Mouse (Mus musculus) T-helper 2 cell (primary cell): Measurements from ENCODE around the gene Scaf11.
"Not testable (repeated sequence)": the region's sequence is repeated elsewhere in the genome, so short reads cannot be mapped to it uniquely, and the experiment has no call there.

Experiments
- in situ Hi-C: fragments of 300-600 bp; cut with MboI, MseI; formaldehyde crosslinking; loops from one replicate; pipeline ENCODE4 v1.15.1; 2025; ENCODE audit warnings: high pct_unique_total_duplicates

The Scaf11 gene

DNA sequence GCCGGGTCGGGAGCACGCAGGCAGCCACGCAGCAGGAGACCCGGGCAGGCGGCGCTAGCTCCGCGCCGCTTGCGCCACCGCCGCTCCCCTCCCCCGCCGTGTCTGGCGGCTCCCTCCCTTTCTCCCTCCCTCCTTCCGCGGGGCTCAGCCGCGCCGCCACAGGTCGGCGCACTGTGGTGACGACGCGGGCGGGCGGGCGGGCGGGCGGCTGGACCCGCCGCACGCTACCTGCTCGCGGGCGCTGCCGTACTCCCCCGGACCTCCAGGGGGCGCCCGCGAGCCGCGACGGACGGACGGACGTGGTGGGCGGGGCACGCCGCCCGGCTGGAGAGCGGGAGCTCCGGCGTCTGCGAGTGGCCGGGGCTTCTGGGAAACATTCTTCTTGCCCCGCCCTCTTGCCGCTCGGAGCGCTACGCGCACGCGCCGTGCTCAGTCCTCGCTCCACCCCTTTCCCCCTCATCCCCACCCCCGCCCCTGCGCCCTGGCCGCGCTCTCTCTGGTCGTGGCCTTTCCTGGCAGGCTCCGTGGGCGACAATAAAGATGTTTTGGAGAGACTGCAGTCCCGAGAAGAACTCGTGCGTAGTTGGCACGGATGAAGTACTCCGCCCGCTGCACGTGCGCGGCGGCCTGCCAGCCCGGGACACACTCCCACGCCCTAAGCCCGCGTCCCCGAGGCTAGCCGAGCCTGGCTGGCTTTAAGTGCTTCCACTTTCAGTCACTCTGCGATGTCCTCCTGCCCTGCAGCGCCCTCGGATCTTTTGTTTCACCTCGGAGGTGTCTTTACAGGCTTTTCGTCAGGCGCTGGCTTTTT lies at the start of gene Scaf11:
Scaf11 (minus strand) TSS at position 114 of the 811 bp plus-strand sequence.
- in situ Hi-C loops, result loop anchor here (25.0 kb wide), 1 partner anchor 1874 kb away; the partner anchor contains the start of gene Twf1

DNA sequence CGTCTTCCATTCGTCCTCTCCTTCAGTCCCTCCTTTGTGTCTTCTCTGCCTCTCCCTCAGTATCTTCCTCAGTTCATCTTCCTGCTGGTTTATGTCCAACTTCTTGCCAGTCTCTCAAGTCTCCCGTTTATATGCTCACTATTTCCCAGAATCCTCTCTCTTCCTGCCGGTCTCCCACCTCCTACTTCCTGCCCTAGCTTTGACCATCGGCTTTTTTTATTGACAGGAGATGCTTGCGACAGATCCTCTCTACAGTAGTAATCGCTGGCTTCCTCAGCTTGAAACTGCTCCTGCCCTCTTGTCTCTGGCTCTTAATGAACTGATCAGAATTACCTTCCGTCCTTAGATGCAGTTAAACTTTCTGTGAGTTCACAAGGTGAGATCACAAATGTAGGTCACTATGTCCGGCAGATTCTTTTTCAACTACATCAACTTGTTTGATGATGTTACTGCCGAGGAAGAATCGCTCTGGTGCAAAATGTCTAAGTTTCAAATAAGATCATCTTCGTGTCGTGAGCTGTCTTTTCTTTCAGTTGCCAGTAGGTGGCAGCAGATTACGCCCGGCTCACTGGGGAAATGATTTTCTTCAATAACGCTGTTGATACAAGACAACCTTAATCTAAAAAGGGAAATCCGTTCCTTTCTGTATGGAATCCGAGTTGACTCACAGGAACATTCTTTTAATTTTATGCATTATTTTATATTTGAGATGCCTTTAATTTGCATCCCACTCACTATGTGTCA lies 46.6 kb upstream of the Scaf11 start:
- in situ Hi-C loops, result loop anchor here (25.0 kb wide), 1 partner anchor 430 kb away; no protein-coding TSS in a partner anchor

DNA sequence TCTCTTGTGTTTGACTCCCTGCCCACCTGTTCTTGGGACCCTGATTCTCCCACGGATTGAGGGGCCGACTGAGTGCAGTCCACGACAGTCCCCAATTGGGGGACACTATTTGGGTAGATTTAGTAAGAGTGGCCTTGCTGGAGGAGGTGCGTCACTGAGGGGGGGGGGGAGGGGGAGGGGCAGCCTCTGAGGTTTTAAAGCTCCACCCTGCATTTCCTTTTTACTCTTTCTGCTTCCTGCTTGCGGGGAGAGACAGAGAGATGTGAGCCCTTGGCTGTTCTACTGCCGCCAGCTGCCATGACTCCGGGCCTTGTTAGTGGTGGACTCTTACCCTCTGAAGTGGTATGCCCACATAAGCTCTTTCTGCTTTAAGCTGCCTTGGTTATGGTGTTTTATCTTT lies 37.0 kb upstream of the Scaf11 start:
- in situ Hi-C loops, result no loop called here

DNA sequence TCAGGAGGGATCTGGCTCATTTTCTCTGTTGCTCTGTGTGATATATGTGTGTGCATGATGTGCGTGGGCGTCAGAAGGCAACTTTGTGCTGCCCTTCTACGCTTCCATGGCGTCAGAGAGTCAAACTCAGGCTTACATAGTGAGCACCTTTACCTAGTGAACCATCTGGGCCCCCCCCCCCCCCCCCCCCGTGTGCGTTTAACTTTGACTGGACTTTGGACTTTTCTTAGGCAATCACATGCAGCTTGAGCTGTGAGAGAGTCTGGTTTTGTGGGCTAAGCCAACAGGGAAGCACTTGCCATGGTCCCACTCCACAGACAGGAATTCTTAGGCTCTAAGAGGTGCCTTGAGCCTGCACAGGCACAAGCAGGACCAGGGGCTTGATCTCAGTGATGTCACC lies 33.6 kb upstream of the Scaf11 start:
- in situ Hi-C loops, result no loop called here

DNA sequence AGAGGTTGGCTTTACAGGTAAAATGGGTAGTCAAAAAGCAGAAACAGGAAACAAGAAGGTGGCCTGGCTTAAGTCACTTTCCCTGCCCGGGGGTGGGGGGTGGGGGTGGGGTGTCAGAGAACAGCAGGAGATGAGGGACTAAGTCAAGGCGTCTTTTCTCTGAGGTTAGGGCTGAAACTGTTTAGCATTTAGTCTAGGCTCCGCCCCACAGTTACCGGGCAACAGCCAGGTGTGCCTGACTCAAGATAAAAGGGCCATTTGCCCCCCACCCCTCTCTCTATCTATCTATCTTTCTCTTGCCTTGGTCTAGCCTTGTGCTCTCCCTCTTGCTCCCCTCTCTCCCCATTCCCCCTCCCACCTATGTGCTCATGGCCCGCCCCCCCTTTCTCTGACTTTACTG lies 32.9 kb upstream of the Scaf11 start:
- in situ Hi-C loops, result no loop called here

DNA sequence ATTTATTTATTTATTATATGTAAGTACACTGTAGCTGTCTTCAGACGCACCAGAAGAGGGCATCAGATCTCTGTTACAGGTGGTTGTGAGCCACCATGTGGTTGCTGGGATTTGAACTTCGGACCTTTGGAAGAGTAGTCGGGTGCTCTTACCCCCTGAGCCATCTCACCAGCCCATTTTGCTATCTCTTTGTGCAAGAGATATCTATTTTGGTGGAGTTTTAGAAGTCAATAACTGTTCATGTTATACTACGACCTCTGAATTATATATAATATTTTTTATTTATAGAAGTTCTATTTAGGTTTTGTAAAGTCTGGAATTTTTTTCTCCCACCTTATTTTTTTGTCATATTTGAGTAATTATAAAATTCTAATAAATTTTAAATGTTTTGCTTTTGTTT lies 32.3 kb upstream of the Scaf11 start:
- in situ Hi-C loops, result not testable (repeated sequence)

DNA sequence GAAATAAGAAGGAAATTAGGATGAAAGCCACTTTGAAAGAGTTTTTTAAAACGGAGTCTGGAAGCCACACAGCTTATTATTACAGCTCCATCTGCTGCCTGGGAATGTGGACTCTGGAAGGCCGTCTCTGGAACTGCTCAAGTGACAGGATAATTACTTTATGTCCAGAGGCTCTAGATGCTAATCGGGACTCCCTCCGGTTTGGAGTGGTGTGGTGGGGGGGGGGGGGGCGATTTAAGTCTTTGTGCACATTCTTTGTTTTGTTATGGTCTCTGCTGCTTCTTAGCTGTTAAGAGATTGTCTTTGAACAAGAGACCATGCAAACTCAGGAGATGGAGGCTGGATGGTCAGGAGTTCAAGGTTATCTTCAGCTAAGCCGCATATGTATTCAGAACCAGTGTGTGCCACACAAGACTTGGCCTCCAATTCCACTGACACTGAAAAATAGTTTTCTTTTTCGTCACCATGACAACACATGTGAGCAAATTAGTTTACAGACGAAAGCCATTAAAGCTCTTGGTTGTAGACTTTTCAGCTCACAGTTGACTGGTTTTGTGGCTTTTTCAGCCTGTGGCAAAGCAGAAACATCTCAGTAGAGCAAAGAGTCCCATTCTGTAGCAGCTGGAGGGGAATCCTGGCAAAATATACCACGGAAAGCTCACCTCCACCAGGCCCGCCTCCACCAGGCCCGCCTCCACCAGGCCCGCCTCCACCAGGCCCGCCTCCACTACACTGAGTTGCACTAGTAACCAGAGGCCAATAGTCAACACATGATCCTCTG lies 31.4 kb upstream of the Scaf11 start:
- in situ Hi-C loops, result no loop called here

DNA sequence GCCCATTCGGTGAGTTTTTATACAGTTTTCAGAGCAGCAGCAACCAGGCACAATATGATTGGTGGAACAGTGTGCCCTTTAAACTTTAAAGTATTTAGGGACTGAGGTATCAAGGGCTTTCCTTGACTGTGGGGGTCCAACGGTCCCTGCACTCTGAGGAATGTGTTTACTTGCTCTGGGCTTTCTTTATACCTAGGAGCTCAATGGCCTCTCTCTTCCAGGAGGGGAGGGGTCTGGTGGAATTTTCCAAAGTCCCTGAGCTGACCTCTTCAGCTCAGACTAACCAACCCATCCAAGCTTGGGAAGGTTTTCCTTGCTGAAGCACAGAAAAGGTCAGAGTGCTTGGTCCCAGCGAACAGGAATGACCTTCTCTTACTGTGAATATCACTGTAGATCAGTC lies 30.8 kb upstream of the Scaf11 start:
- in situ Hi-C loops, result no loop called here

DNA sequence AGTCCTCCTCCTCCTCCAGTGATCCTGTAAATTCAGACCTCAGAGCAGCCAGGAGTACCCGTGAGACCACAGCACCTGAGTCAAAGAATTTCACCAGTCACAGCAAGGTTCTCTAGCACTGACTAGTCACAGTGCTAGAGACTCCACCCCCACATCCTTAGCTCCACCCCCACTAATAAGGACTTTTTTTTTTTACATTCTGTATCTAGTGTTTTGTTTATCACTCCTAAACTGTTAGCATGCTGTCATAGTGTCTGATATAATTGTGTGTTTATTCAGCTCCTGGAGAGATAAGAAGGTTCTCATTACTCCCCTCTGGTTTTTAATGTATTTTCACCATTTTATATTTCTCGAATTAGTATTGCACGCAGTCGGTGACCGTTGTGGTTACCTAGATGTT lies 29.5 kb upstream of the Scaf11 start:
- in situ Hi-C loops, result no loop called here

DNA sequence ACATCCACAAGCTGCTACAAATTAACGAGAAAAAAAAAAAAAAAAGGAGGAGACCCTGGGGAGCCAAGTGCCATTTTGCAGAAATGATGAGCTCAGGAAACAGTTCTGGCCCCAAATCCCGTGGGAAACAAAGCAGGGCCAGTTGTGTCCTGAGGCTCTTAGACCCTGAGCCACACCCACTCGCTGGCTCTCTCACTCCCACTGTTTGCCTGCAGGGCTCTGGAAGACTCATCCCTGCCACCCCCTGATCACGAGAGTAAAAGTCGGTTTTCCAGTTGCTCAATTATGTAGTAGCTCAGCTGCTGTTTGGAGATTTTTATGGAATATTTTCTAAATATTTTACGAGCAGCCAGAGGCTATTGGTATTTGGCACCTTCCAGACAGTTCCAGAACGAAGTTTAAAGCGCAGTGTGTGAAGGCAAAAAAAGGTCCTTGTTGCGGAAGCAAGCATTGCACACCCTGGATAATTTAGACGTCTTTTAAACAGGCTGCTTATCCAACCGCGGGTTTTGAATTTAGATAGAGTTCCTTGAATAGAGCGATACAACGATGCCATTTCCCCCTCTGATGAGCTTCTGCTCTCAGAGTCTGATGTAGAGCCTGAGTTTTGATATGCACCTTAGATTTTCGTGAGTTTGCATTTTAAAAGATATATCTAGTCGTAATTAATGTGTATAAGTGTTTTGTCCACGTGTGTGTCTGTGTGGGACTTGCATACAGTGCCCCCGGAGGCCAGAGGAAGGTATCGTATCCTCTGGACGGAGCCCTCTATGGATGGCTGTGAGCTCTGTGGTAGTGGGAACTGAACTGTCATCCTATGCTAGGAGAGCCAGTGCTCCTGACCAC lies 28.5 kb upstream of the Scaf11 start:
- in situ Hi-C loops, result no loop called here

DNA sequence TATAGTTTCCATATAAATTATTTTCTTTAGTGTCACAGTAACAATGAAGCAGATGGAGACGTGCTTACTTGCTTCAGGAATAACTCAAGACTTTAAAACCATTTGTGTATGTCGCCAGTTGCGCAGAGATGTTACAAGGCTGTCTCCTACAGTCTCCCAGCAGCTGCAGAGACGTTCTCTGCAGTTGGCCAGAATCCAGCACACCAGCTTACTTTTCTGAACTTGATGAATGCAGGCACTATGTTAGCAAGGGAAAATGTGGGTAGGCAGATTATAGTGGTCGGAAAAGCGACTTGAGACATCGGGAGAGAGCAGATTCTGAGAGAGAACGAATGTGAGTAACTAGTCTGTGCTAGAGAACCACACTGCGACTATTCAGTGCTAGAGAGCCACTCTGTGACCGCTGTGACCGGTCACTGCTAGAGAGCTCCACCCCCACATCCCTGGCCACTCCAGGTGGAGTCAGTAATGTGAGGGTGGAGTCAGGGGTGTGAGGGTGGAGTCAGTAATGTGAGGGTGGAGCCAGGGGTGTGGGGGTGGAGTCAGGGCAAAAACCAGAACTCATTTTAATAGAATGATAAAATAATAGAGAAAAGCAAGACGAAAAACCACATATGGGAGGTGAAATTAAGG lies 26.5 kb upstream of the Scaf11 start:
- in situ Hi-C loops, result no loop called here

DNA sequence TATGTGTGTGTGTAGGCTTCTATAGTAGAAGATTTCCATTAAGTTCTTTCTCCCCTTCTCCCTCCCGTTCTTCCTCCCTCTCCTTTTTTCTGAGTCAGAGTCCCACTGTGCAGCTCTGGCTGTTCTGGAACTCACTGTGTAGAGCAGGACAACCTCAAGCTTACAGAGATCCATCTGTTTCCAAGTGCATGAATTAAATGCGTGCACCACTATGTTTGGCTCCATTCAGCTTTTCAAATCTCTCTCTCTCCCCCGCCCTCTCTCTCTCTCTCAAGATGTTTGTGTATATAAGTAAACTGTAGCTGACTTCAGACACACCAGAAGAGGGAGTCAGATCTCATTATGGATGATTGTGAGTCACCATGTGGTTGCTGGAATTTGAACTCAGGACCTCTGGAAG lies 20.2 kb upstream of the Scaf11 start:
- in situ Hi-C loops, result no loop called here

DNA sequence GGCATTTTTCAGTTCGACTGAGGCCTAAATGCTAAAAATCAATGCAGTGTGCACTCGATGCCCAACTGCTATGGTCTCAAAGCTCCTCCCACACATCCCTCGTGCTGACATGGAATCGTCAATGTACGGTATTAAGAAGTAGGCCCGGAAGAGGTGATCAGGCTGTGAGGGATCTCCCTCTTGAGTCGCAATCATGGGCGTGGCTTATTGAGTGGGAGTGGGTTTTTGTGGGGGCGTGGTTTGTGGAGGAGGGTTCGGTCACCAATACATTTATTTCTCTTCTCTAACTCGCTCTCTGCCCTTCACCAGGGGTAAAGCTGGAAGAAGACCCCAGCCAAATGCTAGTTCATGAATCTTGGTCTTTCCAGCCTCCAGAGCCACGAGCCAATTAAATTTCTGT lies 17.4 kb upstream of the Scaf11 start:
- in situ Hi-C loops, result no loop called here

DNA sequence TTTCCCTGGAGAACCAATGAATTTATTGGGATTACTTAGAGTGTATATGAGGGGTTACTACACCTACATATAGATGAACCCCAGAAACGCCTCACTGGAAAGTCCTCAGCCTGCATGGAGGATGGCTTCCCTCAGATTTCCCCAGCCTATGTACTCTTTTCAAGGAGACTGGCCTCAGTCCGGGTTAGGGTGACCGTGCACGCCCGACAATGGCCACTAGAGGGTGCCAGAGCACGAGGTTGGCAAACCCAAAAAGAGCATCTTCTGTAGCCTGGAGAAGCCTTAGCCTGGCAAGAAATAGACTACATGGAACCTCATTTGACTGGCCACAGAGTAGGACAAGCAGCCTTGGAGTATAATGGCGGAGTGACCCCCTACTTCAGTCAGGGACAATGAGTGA lies 15.7 kb upstream of the Scaf11 start:
- in situ Hi-C loops, result no loop called here

DNA sequence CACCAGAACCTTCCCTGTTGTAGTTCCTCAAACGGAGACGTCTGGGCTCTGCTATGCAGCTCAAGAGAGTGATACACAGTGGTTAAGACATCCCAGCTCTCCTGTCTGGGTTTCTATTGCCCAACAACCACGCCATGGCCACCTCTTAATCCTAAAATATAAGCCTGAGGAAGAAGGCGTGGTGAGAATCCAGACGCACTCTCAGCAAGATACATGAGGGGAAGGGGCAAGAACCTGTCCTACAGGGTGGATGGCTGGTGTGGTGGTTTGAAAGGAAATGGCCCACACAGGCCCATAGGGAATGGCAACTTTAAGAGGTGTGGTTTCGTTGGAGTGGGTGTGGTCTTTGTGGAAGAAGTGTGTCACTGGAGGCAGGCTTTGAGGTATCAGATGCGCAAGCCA lies 14.9 kb upstream of the Scaf11 start:
- in situ Hi-C loops, result no loop called here

DNA sequence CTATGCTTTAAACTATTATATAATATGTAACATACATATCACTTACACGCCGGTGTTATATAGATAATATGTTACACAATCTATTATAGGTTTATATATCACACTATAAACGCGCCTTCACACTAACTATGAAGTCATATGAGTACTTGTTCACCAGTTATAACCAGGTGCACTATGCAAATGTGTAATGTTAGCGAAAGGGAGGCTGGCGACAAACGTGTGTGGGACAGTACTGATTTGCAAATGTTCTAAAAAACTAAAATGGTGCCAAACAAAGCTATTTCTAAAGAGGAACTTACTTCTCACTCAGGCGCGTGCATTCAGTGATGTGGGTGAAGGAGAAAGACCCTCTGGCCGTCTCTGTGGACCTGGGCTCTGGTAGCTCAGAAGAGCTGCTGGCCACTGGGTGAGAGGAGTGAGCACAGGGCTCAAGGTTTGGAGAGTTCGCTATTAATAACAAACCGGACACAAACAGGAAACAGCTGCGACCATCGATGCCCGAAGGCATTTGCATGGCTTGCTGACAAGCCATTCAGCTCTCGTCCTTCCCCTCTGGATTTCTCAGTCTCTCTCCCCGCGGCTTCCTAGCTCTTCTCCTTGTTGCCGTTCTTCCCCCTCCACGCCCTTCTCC lies 13.8 kb upstream of the Scaf11 start:
- in situ Hi-C loops, result loop anchor here (25.0 kb wide), 1 partner anchor 1887 kb away; the partner anchor contains the start of gene Twf1

DNA sequence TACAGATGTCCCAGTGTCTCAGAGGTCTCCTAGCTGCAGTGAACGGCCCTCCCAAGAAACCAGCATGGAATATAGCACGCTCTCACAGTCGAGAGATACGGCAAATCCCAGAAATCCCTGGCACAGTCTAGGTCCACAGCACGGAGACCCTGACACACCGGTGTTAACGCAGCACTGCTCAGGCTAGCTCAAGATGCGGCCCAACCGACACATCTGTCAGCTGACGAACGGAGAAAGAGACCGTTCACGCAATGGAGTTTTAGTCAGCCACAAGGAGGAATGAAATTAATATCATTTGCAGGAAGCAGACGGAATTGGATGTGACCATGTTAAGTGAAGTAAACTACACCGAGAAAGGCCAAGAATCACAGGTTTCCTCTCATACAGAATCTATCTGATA lies 13.3 kb upstream of the Scaf11 start:
- in situ Hi-C loops, result loop anchor here (25.0 kb wide), 1 partner anchor 1887 kb away; the partner anchor contains the start of gene Twf1

DNA sequence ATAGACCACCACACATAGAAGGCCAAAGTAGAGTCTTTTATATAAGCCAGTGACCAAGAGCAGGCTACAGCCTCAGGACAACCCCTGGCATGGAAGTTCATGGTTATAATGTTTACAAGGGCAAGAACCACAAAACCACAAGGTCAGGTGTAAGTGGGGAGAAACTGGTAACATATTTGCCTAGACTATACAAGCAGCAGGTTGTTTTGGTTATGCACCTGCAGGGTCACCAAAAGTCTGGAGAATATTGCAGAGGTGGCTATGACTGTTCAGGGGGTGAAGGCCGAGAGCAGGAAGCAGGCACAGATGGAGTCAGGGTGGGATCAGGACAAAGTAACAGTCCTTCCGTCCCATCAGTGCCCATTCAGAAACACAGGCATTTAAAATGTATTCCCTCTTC lies 7.7 kb upstream of the Scaf11 start:
- in situ Hi-C loops, result loop anchor here (25.0 kb wide), 1 partner anchor 1881 kb away; the partner anchor contains the start of gene Twf1

DNA sequence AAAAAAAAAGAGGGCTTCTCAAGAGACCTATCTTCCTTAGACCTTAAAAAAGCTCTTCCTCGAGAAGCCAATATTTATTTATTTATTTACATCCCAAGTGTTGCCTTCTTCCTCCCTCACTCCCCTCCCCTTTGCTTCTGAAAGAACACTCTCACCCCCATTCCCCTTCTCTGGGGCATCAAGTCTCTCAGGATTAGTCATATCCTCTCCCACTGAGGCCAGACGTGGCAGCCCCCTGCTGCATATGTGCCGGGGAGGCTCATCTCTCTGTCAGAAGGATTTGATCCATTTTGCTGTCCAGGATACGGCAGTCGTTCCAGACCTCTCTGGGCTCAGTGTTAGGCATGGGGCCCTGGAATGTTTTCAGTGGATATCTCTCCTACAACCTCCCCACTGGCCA lies 7.2 kb upstream of the Scaf11 start:
- in situ Hi-C loops, result loop anchor here (25.0 kb wide), 1 partner anchor 1881 kb away; the partner anchor contains the start of gene Twf1

DNA sequence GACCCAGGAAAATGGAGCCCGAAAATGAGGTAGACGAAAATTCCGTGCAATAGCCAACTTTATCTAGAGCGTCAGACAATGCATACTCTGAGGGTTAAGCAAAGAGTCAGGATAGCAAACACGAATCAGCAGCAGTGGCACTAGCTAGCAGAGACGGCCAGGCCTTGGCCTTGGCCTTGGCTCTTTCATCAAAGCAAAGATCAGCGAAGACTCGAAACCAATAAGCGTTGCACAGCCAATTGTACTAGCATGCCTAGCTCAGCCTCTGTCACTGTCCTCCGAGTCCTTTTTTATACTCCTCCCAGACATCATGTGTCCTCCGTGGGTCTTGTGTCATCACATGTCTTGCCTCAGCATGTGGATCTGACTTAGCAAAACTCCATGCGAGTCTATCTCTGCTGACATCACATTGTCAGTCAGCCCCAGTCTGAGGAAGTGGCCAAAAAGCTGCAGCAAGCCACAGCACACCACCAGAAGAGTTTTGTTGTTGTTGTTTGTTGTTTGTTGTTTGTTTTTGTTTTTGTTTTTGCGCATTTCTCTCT lies 5.8 kb upstream of the Scaf11 start:
- in situ Hi-C loops, result loop anchor here (25.0 kb wide), 1 partner anchor 1879 kb away; the partner anchor contains the start of gene Twf1
